Mouse (Mus musculus) G1E (cell line): Measurements from ENCODE around the gene Nap1l5.

Source experiments
- CTCF ChIP-seq: IDR thresholded peaks from 2 replicates; pipeline ENCODE4 v1.5.1; 2012; ENCODE audit warnings: low read depth, low read length, inconsistent platforms, mixed read lengths
- GATA2 ChIP-seq: IDR thresholded peaks from 2 replicates; pipeline ENCODE4 v1.6.1; 2012; ENCODE audit warnings: low read depth, low read length, inconsistent platforms, borderline replicate concordance
- POLR2AphosphoS5 ChIP-seq: IDR thresholded peaks from 2 replicates; pipeline ENCODE4 v1.6.1; 2012; ENCODE audit warnings: low read depth, low read length, inconsistent platforms; ENCODE audit not compliant: insufficient replicate concordance

DNA sequence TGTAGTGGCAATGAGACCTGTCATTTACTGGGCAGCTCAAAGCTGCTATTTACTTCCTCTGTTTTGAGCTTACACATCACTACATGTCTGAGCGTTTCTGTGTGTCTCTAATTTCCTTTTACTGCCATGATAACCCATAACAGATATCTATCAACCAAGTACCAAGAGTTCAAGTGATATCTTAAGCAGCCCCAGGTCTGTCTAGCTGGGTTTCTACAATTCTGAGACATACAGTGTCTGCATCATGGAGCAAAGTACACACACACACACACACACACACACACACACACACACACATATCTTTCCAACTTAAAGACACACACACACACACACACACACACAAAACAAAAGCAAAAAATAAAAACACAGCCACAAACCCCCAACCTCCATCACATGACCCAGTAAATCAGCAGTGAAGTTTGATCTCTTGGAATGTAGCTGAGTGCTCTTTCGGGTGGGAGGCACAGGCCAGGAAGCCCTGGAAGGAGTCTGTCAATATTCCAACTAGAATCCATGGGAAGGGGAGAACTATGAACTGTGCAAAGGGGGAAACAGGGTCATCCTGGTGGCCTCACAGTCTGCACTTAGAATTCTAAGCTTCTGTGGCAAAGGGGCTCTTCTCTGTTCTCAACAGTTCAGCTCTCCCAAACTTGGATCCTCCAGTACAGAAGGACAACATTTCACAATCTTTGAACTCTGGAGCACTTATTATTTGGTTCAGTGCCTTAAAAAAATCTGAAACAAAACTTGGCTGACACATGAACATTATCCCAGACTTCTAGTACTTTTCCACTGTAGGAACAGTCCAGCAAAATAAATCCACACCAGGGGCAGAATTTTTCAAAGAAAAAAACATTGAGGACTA, 44.5 kb upstream of the Nap1l5 start:
- TF ChIP-seq CTCF: no peak
- TF ChIP-seq POLR2AphosphoS5: no peak
- no peak for TF ChIP-seq GATA2
